Mouse (Mus musculus): ENCODE data around the gene Dera. TPM values are rescaled to one million over a fixed set of nuclear protein-coding genes. Genes with fewer than 3 reads are reported as not detected.
A peak's percentile ranks its signal among the peaks of the same experiment; 100 is the strongest.
"Not testable (repeated sequence)": the region's sequence is repeated elsewhere in the genome, so short reads cannot be mapped to it uniquely, and the experiment has no call there.

The Dera gene
- total RNA-seq (2014; fragmentation: Nextera tagmentation): 48.4 and 51.2 TPM in 2 replicates
- 69.4 and 73.5 TPM in 2 replicates for total RNA-seq (2017)
- polyA plus RNA-seq (2012): 34.5 and 47.6 TPM in 2 replicates

GRCm38 (mm10) chr6:137754056-137754856 is at the start of gene Dera:
Dera (plus strand) TSS chr6:137754546.
- TF ChIP-seq TAL1 (conservative IDR thresholded peaks at IDR 0.05; ENCODE audit: low read depth, low read length) (no peak), CTCF (IDR thresholded peaks at IDR 0.05; ENCODE audit: low read depth, low read length) (no peak), POLR2AphosphoS5 (IDR thresholded peaks at IDR 0.05; ENCODE audit: insufficient replicate concordance, low read depth, low read length) (no peak), GATA2 (IDR thresholded peaks at IDR 0.05; ENCODE audit: borderline replicate concordance, low read depth, low read length) (no peak), GATA1 (IDR thresholded peaks at IDR 0.05; ENCODE audit: borderline replicate concordance, low read length) (no peak)
- peak; percentile 95 for ATAC-seq (ENCODE audit: extremely low read depth, insufficient number of reproducible peaks, low FRiP score, poor library complexity, severe bottlenecking)
- no peaks in the 10 kb centered on the region for H3K9me3 ChIP-seq (replicated peaks)
- H3K4me3 ChIP-seq (ENCODE audit: low read depth, low read length): peak within 1 kb of the TSS; percentile 76
- peaks cover 49% of the 10 kb centered on the region for H3K36me3 ChIP-seq (replicated peaks)
- peaks cover 13% of the 10 kb centered on the region; the same call in 1 of the 2 replicates for H3K4me1 ChIP-seq (ENCODE audit: insufficient read depth, low read depth, low read length)
- DNase-seq (ENCODE audit: low spot score): peak; percentile 80
- no peaks in the 10 kb centered on the region for H3K27me3 ChIP-seq (ENCODE audit: insufficient read depth, low read length)

- H3K27me3 ChIP-seq (ENCODE audit: insufficient read depth, low read length): no peaks in the 10 kb centered on the region
- peaks cover 42% of the 10 kb centered on the region for H3K9me3 ChIP-seq (replicated peaks)
- no peaks in the 10 kb centered on the region for H3K4me1 ChIP-seq (ENCODE audit: insufficient read depth, low read depth, low read length)
- no peak for DNase-seq (ENCODE audit: low spot score)
- TF ChIP-seq TAL1 (conservative IDR thresholded peaks at IDR 0.05; ENCODE audit: low read depth, low read length) (no peak), CTCF (IDR thresholded peaks at IDR 0.05; ENCODE audit: low read depth, low read length) (no peak), GATA1 (IDR thresholded peaks at IDR 0.05; ENCODE audit: borderline replicate concordance, low read length) (no peak), GATA2 (IDR thresholded peaks at IDR 0.05; ENCODE audit: borderline replicate concordance, low read depth, low read length) (no peak), POLR2AphosphoS5 (IDR thresholded peaks at IDR 0.05; ENCODE audit: insufficient replicate concordance, low read depth, low read length) (no peak)
- H3K36me3 ChIP-seq (replicated peaks): no peaks in the 10 kb centered on the region
- ATAC-seq (ENCODE audit: extremely low read depth, insufficient number of reproducible peaks, low FRiP score, poor library complexity, severe bottlenecking): no peak
- H3K4me3 ChIP-seq (ENCODE audit: low read depth, low read length): no peak overlapping the region
These were observed 48.1 kb upstream of the Dera start for GRCm38 (mm10) chr6:137706209-137706608.

GRCm38 (mm10) chr6:137708726-137709405 is 45.5 kb upstream of the Dera start:
- ATAC-seq (ENCODE audit: extremely low read depth, insufficient number of reproducible peaks, low FRiP score, poor library complexity, severe bottlenecking); H3K4me3 ChIP-seq (ENCODE audit: low read depth, low read length); DNase-seq (ENCODE audit: low spot score); H3K4me1 ChIP-seq (ENCODE audit: insufficient read depth, low read depth, low read length); H3K36me3 ChIP-seq (replicated peaks); H3K27me3 ChIP-seq (ENCODE audit: insufficient read depth, low read length): not testable (repeated sequence)
- H3K9me3 ChIP-seq (replicated peaks): peaks cover 36% of the 10 kb centered on the region

GRCm38 (mm10) chr6:137710179-137711037 is 43.9 kb upstream of the Dera start:
- Histone ChIP-seq H3K9me3 (replicated peaks) (peaks cover 24% of the 10 kb centered on the region), H3K4me1 (ENCODE audit: insufficient read depth, low read depth, low read length) (no peaks in the 10 kb centered on the region), H3K27me3 (ENCODE audit: insufficient read depth, low read length) (no peaks in the 10 kb centered on the region), H3K36me3 (replicated peaks) (no peaks in the 10 kb centered on the region), H3K4me3 (ENCODE audit: low read depth, low read length) (no peak overlapping the region)
- ATAC-seq (ENCODE audit: extremely low read depth, insufficient number of reproducible peaks, low FRiP score, poor library complexity, severe bottlenecking) (no peak), DNase-seq (ENCODE audit: low spot score) (no peak)
- TF ChIP-seq CTCF (IDR thresholded peaks at IDR 0.05; ENCODE audit: low read depth, low read length) (no peak), GATA2 (IDR thresholded peaks at IDR 0.05; ENCODE audit: borderline replicate concordance, low read depth, low read length) (no peak), TAL1 (conservative IDR thresholded peaks at IDR 0.05; ENCODE audit: low read depth, low read length) (no peak), POLR2AphosphoS5 (IDR thresholded peaks at IDR 0.05; ENCODE audit: insufficient replicate concordance, low read depth, low read length) (no peak), GATA1 (IDR thresholded peaks at IDR 0.05; ENCODE audit: borderline replicate concordance, low read length) (no peak)

- H3K36me3 ChIP-seq (replicated peaks): no peaks in the 10 kb centered on the region
- DNase-seq (ENCODE audit: low spot score) (no peak), ATAC-seq (ENCODE audit: extremely low read depth, insufficient number of reproducible peaks, low FRiP score, poor library complexity, severe bottlenecking) (no peak)
- no peak for TF ChIP-seq CTCF (IDR thresholded peaks at IDR 0.05; ENCODE audit: low read depth, low read length)
- TF ChIP-seq GATA2 (IDR thresholded peaks at IDR 0.05; ENCODE audit: borderline replicate concordance, low read depth, low read length): no peak
- no peak for TF ChIP-seq POLR2AphosphoS5 (IDR thresholded peaks at IDR 0.05; ENCODE audit: insufficient replicate concordance, low read depth, low read length)
- no peak for TF ChIP-seq TAL1 (conservative IDR thresholded peaks at IDR 0.05; ENCODE audit: low read depth, low read length)
- TF ChIP-seq GATA1 (IDR thresholded peaks at IDR 0.05; ENCODE audit: borderline replicate concordance, low read length): no peak
- no peak overlapping the region for H3K4me3 ChIP-seq (ENCODE audit: low read depth, low read length)
- H3K4me1 ChIP-seq (ENCODE audit: insufficient read depth, low read depth, low read length): no peaks in the 10 kb centered on the region
- H3K9me3 ChIP-seq (replicated peaks): peaks cover 9% of the 10 kb centered on the region
- no peaks in the 10 kb centered on the region for H3K27me3 ChIP-seq (ENCODE audit: insufficient read depth, low read length)
These were observed 41.6 kb upstream of the Dera start for GRCm38 (mm10) chr6:137712654-137713309.
